Mouse (Mus musculus): ENCODE results near the gene Icosl. TPM values are rescaled to one million over a fixed set of nuclear protein-coding genes. Genes with fewer than 3 reads are reported as not detected.
"Not testable (repeated sequence)": the region's sequence is repeated elsewhere in the genome, so short reads cannot be mapped to it uniquely, and the experiment has no call there.

The Icosl gene
- total RNA-seq, 2 experiments from 2014 or later, result 12.1 to 12.7 TPM

DNA sequence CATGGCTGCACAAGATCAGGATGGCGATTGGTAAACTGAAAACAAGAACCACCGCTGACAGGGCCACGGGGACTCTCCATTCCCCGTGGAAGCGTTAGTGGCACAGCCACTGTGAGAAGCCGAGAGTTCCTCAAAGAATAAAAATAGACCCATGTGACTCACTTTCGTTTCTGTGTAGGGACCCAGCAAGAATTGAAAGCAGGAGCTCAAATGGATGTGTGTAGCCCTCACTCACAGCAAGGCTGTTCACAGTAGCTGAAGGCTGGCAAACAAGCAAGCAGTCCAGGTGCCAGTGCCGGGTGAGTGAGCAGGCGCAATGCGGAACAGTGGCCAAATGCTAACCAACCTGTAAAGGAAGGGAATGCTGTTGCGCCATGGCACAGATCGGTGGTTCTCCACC lies 36.4 kb downstream of the Icosl start:
- DNase-seq (ENCODE audit: low spot score in 2 of 2), result peak; percentile 23 to 49

DNA sequence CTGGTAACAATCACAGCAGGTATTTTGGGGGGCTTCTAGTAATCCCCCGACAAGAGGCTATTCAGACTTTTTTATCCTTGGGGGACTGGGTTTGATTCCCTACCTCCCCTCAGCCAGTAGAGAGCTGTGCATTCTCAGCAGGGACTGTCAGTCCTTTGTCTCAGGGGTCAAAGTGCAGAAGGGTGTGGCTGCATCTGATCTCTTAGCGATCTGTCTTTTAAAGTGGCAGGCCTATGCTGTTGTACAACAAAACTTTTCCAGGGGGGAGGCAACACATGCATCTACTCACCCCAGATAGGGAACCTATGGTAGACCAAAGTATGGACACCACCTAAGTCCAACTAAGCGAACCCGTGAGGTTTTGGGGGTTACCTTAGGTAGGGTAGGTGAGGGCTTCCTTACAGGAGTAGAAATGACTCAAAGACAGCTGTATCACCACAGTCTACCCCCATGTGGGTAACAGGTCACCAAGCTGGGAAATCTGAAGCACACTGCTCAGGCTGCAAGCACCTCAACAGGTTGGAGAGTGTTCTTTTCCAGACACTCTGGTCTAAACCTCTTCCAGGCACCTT lies 45.5 kb downstream of the Icosl start:
- DNase-seq (ENCODE audit: low spot score in 2 of 2), result no peak

DNA sequence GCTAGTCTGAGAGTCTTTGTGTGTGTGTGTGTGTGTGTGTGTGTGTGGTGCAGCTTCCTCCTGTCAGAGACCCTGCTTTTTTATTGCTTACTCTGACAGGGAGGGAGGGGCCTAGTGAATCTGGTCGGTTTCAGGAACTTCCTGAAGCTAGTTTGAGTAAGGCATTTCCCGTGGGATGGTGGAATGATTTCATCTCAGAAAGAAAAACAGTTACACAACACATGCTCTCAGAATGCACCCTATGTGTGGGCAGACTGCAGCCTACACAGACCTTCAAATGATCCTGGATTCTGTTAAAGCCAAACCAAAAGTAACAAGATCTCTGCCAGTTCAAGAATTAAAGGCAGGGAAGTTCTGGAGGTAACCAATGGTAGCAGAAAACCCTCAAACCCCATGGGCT lies 46.1 kb downstream of the Icosl start:
- DNase-seq (ENCODE audit: low spot score in 2 of 2), result peak in 1 of 2 experiments; percentile 41

DNA sequence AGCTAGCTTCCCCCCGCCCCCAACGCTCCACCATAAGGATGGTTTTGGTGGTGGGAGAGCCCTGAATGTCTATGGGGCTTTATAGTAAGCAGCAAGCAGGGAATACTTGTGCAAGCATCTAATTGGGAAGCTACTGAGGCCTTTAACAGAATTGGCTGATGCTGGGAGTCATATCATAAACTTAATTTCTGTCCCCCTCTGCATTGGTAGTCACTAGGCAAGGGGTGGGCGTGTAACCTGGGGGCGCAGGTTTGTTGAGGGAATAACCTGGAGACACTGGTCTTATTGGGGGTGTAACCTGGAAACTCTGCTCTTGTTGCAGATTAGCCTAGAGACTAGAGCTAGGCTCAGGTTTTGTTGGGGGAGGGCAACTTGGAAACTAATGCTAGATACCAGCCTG lies 50.3 kb downstream of the Icosl start:
- DNase-seq (ENCODE audit: low spot score in 2 of 2), result no peak

DNA sequence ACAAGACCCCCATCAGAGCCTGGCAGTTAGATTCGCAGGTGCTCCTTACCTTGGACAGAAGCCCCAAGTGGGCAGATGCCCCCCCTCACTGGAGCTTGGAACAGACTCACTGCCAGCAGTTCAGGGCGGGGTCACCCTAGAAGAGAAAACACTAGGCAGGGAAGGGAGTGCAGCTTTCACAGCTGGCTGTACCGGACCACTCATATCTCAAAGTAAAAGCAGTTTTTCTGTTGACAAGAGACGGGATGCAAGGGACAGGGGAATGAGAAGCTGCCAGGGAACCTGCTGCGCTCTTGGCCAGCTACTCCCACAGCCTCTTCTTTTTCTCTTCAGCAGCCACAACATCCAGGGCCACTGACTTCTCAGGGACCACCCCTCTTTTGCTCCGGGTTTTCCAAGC lies 55.0 kb downstream of the Icosl start:
- not testable (repeated sequence) for DNase-seq (ENCODE audit: low spot score in 2 of 2)

DNA sequence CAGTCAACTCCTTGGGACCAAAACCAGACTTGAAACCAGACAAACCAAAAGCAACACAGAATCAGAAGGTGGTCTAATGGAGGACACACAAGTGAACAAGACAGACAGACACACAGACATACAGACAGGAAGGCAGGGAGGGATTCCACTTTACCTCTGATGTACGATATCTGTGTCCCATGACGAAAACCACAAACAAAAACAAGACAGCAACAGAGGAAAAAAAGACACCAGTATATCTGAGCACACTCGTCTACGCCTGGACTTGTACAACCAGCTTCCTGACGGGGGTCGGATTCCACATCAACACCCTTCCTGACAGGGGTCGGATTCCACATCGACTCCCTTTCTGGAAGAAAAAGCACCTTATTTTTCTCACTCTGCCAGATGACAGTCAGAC lies 56.0 kb downstream of the Icosl start:
- not testable (repeated sequence) for DNase-seq (ENCODE audit: low spot score in 2 of 2)

DNA sequence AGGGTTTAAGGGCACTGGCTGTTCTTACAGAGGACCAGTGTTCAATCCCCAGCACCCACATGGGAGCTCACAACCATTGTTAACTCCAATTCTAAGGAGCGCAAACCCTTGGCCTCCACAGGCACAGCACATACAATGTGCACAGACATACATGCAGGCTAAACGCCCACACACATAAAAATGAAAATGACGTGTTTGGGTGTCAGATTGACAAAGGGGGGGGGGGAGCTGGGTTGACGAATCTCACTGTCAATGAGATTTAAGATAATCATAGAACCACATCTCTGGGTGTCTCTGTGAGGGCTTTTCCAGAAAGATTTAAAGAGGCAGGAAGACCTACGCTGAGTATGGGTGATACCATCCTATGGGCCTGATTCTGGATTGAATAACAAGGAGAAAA lies 57.2 kb downstream of the Icosl start:
- DNase-seq (ENCODE audit: low spot score in 2 of 2), result no peak

DNA sequence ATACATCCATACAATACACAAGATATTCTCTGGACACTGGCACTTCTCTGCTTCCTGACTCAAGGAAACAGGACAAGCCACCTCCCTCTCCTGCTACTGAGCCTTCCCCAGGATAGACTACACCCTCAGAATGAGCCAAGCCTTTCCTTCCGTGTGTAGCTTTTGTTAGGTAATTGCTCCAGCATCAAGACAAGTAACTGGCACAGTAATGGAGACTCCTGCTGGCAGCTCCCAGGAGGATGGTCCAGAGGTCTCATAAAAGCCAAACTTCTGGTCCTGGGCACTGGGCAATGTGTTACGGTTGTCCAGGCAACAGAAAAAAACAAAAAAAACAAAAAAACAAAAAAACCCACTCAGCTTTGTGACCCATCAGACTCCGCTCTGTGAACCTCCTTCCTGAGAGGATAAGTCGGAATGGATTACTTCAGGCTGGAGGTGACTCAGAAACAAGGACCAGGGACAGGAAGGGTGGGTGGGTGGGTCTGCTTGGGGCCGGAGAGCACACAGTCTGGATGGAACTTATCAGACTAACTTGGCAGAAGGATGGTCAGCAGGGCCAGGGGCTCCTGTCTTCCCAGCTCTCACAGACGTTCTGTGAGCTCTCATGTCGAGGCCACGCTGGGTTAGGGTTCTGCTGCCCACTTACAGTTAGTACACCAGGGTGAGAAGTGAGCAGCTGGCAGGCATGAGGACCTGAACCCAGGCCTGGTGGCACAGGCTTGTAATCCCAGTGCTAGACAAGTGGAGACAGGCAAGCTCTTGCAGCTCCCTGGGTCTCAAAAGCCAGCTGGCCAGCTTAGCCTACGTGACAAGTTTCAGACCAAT lies 58.2 kb downstream of the Icosl start:
- no peak for DNase-seq (ENCODE audit: low spot score in 2 of 2)

DNA sequence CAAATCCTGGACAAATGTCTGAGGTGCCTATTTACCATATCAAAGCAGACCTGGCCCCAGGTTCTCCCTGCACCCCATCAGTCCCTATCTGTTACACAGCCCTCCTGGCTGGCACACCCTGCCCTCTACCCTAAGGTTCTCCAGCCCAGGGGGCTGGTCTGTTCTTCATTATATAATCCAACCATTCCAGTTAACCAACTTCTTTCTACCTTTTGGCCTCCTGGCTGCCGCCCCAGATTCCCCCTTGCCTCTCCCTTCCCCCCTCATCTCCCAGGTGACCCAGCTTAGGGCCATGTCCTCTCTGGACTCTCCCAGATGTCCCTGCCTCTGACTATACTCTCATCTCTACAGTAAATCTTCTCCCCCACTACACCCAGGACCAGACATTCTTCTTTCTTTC lies 58.8 kb downstream of the Icosl start:
- DNase-seq (ENCODE audit: low spot score in 2 of 2), result no peak

DNA sequence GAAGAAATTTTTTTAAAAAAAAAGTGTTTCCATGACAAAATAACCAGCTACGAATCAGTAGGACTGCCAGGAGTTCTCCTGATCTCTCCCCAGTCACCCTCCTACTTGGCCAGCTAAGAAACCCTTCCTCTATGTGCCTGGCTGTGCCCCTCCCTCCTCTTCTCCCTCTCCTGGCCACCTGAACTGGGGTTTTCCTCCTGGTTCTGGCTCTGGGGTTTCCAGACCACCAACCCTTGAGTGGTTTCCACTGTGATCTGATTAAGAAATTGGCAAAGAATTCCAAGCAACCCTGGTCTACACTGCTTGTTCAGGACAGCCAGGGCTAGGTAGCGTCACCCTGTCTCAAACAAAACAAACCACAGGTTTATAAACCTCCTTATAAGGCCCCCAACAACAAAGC lies 59.5 kb downstream of the Icosl start:
- DNase-seq (ENCODE audit: low spot score in 2 of 2), result no peak

DNA sequence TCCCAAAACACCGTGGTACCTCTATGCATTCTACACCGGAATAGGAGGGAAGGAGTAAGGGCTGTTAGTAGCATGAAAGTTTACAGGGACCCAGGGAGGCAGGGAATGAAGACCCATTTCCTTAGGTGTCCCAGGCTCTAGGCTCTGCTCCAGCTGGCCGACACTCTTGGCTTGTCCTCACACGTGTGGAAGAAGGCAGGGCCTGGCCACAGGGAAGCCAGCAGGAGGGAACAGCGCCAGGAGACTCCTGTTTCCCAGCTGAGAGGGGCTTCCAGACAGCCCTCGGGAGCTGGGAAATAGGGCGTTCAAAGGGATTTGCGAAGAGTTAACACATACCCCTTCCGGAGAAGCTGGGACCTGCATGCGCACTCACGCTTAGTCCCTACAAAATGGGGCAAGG lies 60.3 kb downstream of the Icosl start:
- DNase-seq (ENCODE audit: low spot score in 2 of 2), result no peak

DNA sequence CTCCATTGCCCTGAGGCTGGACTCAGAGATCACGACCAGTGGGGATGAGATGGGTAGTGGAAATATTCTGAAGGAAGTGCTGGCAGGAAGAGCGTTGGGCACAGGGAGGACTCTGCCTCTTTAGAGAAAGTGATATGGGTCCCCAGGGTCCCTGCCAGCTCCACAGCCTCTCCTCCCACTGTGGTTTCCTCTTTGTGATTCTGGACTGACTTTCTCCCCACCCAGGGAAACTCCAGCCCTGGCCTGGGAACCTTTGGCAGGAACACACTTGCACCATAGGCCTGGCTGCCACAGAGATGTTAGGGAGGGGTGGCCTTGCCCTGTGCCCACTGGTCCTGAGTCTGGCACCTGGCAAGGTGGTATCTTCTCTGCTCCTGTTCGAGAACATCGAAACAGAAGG lies 60.9 kb downstream of the Icosl start:
- DNase-seq (ENCODE audit: low spot score in 2 of 2), result no peak

Other genes with a start within 250 kb of the Icosl start
- gene Krtap10-4, start 242.2 kb upstream of the Icosl start, total RNA-seq (2021), result not detected
- not detected for gene Krtap10-10, start 233.4 kb upstream of the Icosl start, total RNA-seq (2021)
- gene Gm36176, start 222.5 kb upstream of the Icosl start, total RNA-seq (2021), result not detected
- gene Gm10318, start 216.4 kb upstream of the Icosl start, total RNA-seq (2021), result not detected
- gene Gm3285, start 207.3 kb upstream of the Icosl start, total RNA-seq (2021), result not detected
- gene Lrrc3, start 166.8 kb upstream of the Icosl start, total RNA-seq (2021), result 1 to 10 TPM; 3.8 to 5.0 TPM
- 10 to 100 TPM; 37.9 to 40.8 TPM for gene Trpm2, start 98.7 kb upstream of the Icosl start, total RNA-seq (2021)
- gene 1810043G02Rik, start 90.8 kb upstream of the Icosl start, total RNA-seq (2021), result 10 to 100 TPM; 39.9 to 40.5 TPM
- 100 to 1,000 TPM; 217 to 223 TPM for gene Pfkl, start 59.2 kb upstream of the Icosl start, total RNA-seq (2021)
- gene Dnmt3l, start 27.4 kb upstream of the Icosl start, total RNA-seq (2021), result 1 to 10 TPM in 1 of 2 experiments, under 1 TPM in 1; 0.74 to 1.2 TPM
- under 1 TPM; 0.64 to 0.79 TPM for gene Aire, start 25.7 kb upstream of the Icosl start, total RNA-seq (2021)
- 100 to 1,000 TPM; 129 to 132 TPM for gene D10Jhu81e, start 100.5 kb downstream of the Icosl start, total RNA-seq (2021)
- 10 to 100 TPM; 19.7 to 20.5 TPM for gene Pwp2, start 115.8 kb downstream of the Icosl start, total RNA-seq (2021)
- gene Trappc10, start 175.3 kb downstream of the Icosl start, total RNA-seq (2021), result 10 to 100 TPM; 81.2 to 86.4 TPM